Mouse (Mus musculus): ENCODE measurements around the gene Hist1h1e.

DNA sequence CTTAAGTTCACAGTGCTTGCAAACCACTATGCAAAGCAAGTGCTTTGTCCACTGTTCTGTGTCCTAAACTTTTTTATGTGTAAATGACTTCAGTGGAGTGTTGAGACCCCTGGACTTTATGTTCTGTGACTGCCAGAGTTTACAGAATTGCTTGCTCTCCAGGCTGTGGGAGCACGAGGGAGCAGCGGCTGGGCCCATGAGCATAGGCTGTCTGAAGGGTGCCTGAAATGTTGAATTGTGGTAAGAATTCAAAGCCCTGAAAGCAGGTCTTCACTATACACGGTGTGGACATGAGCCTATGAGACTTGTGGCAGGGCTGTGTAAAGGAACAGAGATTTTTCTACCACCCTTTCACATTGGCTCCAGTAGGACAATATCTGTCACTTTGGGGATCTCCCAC lies 10.7 kb downstream of the Hist1h1e start:
- no peak for TF ChIP-seq CTCF (IDR thresholded peaks at IDR 0.05; ENCODE audit: low read depth, low read length)
- TF ChIP-seq POLR2A (IDR thresholded peaks at IDR 0.05; ENCODE audit: insufficient read depth, low read length) = no peak
- no peak for TF ChIP-seq EP300 (IDR thresholded peaks at IDR 0.05; ENCODE audit: insufficient read depth, low read depth, low read length)

Data from ES-Bruce4 (cell line).